Mouse (Mus musculus) Muller cell, postnatal 12 days (primary cell): ENCODE results near the gene Mctp2.
A peak's percentile ranks its signal among the peaks of the same experiment; 100 is the strongest.

ENCODE experiments used
- DNase-seq: peaks from one replicate; pipeline ENCODE4 v3.0.0-alpha.2; 2015; ENCODE audit errors: inconsistent ontology term

Mctp2 gene

DNA sequence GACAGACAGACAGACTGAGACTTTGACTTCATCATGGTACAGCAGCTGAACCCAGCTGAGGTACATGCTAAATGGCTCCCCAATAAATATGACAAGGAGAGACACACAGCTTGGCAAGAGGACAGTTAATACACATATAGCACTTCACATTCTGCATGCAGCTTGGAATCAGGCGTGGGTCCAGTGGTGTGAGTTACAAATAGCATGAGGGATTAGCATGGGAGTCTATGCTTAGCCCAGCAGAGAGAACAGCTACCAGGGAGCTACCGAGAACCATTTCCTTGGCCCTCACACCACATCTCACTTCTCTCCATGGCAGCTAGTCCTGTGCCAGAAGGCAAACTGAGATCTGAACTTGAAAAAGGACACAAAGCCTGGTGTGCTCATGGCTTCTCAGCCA lies 137.1 kb downstream of the Mctp2 start:
- DNase-seq, result no peak

DNA sequence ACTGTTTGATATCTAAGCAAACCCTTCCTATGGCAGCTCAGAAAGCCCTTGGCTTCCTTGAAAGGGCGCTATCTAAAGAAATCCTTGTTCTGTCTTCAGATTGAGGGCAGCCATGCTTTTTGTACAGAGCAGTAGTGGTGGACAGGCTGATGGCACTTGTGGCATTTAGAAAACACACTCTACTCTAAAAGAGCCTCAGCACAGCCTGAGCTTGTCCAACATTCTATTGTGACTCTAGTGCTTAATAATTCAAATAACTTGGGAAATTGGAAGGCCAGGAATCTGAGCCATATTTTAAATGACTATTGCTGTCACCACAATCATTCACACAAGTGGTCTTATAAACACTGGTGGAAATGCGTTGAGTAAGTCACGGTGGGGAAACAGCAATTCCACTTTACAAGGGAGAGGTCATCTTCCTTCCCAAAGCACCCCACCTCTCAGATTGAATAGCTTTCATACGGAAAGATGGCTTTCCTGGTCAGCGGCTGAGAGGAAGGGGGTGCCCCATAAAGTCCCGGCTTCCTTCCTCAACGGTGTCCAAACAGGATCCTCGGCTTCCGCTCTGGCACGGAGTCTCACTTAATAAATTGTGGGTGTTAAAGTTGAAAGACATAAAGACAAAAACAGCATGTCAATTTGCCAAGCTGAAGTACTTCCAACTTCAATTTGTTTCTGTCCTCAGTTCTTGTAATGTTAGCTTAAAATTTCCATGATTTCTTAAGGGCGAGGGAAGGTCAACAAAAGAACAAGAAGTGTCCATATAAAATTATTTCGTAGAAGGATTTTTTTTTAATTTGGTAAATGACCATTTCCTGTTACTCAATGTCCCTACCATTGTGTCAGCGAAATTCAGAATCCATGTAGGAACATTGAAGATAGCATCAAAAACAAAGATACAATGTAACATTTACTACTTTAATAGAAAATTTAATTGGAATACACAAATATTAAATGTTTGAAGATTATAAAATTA lies 140.4 kb downstream of the Mctp2 start:
- DNase-seq, result no peak

DNA sequence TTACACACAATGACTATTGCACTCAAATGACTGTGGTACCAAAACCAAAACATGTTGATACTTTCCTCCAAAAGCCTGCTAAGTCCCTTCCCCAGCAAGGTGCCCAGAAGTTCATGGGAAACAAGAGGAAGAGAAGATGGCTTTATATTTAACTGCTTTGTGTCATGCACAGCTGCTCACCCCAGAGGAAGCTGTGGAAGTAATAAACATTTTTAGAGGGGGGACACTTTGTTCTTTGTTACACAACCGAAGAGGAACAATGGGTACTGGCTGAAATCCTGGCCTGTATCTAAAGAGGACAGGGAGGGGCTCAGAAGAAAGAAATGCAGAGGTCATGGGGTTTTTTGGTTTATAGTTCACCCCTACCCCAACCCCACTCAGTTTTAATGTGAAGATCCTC lies 144.2 kb downstream of the Mctp2 start:
- no peak for DNase-seq

- no peak for DNase-seq
These were observed 146.8 kb downstream of the Mctp2 start for GRCm38 (mm10) chr7:72159513-72160063.

GRCm38 (mm10) chr7:72150799-72151708 lies 155.4 kb downstream of the Mctp2 start:
- no peak for DNase-seq

- DNase-seq, result peak; percentile 17
These were observed 157.3 kb downstream of the Mctp2 start for GRCm38 (mm10) chr7:72149073-72149472.

DNA sequence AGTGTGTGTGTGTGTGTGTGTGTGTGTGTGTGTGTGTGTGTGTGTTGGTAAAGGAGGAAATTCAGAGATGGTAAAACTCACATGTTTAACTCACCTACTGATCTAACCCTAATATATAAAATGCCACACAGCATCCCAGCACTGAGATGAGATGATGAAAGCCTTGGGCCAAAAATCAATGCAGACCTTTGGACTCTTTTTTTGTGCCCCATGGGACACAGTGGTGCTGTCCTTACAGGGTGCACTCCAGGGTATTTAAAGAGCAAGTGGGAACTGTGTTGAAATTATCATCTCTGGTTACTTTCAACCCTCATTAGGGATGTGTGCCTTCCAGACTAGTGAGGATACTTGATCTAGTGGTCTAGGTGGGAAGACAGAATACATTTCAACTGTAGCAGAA lies 159.6 kb downstream of the Mctp2 start:
- no peak for DNase-seq

GRCm38 (mm10) chr7:72145726-72146520 lies 160.5 kb downstream of the Mctp2 start:
- no peak for DNase-seq

DNA sequence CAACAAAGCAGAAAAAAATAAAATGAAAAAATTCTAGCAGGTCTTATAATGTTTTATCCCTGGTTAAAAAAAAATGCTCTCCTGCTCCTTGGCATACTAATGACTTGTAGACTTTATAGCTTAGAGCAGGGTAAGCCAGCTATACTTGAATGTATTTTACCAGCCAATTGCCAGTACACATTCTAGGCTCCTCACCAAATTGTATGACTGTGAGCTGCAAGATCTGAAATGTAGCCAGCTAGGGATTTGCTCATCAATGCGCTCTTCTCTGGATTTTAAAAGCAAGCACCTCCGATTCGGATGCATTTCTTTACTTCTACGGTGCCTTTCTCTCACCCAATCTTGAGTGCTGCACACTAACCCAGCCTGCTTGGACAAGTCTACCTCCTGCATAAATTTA lies 167.7 kb downstream of the Mctp2 start:
- no peak for DNase-seq

DNA sequence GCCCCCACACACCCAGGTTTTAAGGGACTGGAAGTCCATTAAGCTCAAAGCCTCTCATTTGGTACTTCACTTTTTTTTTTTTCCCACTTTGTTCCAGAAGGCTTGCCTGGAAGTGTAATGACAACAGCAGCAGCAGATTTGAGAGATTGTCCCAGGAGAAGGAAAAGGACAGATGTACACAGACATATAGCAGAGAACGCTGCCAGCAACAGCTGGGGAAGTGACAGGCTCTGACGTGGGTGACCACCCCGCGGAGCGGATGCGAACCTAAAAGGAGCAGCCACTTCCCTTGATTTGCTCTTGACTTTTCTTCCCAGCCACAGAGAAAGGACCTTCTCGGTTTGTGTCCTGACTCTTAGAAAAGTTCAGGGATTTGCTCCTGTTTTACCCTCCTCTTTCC lies 185.4 kb downstream of the Mctp2 start:
- no peak for DNase-seq

DNA sequence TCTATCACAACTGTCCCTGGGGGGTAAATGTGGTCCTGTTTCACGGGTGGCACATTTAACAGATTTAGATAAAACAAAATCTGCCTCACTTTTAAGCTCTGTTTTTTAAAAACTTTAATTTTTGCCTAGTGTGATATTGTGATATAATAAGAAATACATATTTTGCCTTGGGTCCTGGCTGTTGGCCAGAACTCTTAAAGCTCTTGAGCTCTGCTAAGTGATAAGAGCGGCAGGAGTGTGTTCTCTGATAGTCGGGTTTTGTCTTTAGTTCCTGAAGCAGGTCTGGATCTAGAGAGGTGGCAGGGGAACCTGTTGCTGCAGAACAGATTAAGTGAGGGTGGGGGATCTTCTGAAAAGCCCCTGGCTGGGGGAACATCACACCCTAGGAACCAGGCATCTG lies 186.7 kb downstream of the Mctp2 start:
- no peak for DNase-seq

DNA sequence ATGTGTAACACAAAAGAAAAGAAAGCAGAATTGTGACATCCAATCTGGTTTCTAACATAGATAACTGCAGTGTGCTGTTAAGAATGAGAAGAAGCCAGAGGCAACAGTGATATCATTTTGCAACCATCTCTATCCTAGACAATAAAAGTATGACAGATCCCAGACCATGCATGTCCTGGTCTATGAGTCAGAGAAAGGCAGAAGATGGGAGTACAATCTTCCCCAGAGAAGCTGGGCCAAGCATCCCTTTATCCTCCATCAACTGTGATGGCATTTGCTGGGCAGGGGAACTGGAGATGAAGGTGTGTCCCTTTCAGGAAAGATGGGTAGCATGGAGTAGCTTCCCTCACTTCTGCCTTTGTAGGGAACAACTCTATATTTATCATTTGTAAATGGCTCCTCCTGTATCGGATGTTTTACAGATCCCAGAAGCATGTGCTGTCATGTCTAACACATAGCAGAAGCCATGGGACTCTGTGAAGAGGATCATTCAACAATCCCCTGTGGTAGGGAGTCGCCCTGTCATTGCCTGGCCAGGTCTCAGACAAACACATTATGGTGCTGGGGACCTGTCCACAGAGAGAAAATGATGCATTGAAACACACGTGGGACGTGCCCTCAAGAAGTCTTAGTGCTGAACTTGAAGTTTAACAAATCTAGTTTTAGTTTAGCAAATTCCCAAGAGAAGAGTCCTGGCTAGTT lies 188.9 kb downstream of the Mctp2 start:
- DNase-seq, result no peak

GRCm38 (mm10) chr7:72115073-72115472 lies 191.3 kb downstream of the Mctp2 start:
- no peak for DNase-seq

- peak; percentile 52 for DNase-seq
These were observed 195.8 kb downstream of the Mctp2 start for GRCm38 (mm10) chr7:72110578-72110977.

- no peak for DNase-seq
These were observed 197.6 kb downstream of the Mctp2 start for GRCm38 (mm10) chr7:72108639-72109399.

GRCm38 (mm10) chr7:72104170-72104569 lies 202.2 kb downstream of the Mctp2 start:
- DNase-seq, result no peak

GRCm38 (mm10) chr7:72103654-72104053 lies 202.8 kb downstream of the Mctp2 start:
- no peak for DNase-seq

GRCm38 (mm10) chr7:72100683-72101082 lies 205.7 kb downstream of the Mctp2 start:
- DNase-seq, result peak; percentile 43

- peak; percentile 31 for DNase-seq
These were observed 207.8 kb downstream of the Mctp2 start for GRCm38 (mm10) chr7:72098603-72099002.

DNA sequence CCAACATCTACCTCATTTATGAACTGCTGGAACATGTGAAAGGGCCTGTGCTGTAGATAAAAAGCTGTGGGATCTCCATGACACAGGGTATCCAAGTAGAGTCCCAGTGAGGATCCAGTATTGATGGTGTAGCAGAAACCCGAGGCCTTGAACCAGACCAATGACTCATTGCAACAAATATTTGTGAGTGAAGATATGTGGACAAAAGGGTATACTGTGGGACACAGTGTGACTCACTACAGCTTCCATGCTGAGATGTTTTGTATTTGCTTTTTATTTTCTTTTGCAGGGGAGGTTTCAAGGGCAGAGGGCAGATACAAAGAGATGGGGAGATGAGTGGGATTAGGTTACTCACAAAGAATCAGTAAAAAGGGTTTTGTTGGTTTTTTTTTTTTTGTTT lies 209.4 kb downstream of the Mctp2 start:
- peak; percentile 87 for DNase-seq
